Mouse (Mus musculus): ENCODE results near the gene Arid3a. TPM values are rescaled to one million over a fixed set of nuclear protein-coding genes. Genes with fewer than 3 reads are reported as not detected.
A peak's percentile ranks its signal among the peaks of the same experiment; 100 is the strongest.

Arid3a gene
- polyA plus RNA-seq, 1 experiment, result 6.7 TPM

DNA sequence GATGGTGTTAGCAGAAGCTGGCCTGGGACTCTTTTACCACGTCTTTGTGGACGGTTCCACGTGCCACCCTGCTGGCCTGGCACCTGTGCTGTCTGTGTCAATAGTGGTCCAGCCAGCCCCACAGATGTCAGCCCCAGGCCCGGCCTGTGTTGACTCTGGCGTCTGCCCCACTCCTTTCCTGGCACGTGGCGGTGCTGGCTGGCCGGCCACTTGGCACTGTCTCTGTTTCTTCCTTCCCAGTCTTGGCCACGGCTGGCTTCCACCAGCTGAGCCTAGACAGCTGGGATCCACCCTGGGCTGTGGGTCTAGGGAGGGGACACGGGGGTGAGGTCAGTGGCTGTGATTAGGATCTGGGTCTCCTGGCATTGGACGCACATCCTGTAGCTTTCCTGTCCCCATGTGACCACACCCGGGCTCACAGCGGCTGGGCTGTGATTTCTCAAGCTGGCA is 7.5 kb downstream of the Arid3a start:
- H3K4me1 ChIP-seq (ENCODE audit: control insufficient read depth, insufficient read depth, low read length), result peaks cover 51% of the 10 kb centered on the region
- peak overlapping the region; percentile 18; the same call in 1 of the 2 replicates for H3K27ac ChIP-seq (ENCODE audit: insufficient read depth, low read depth, low read length)
- DNase-seq, result peak; percentile 96
- H3K36me3 ChIP-seq (ENCODE audit: control insufficient read depth, insufficient read depth, low read length), result no peaks in the 10 kb centered on the region
- H3K4me3 ChIP-seq (ENCODE audit: insufficient read depth, low read depth, low read length), result no peak overlapping the region
- 14% methylated on average over 13 of the region's 13 CpGs for WGBS
- no peak for TF ChIP-seq POLR2A (IDR thresholded peaks at IDR 0.05; ENCODE audit: low read depth, low read length)
- no peak for TF ChIP-seq CTCF (conservative IDR thresholded peaks at IDR 0.05; ENCODE audit: insufficient read depth, insufficient read length, low read depth, low read length)
- H3K27me3 ChIP-seq (replicated peaks; ENCODE audit: control insufficient read depth, insufficient read depth, low read length), result no peaks in the 10 kb centered on the region

DNA sequence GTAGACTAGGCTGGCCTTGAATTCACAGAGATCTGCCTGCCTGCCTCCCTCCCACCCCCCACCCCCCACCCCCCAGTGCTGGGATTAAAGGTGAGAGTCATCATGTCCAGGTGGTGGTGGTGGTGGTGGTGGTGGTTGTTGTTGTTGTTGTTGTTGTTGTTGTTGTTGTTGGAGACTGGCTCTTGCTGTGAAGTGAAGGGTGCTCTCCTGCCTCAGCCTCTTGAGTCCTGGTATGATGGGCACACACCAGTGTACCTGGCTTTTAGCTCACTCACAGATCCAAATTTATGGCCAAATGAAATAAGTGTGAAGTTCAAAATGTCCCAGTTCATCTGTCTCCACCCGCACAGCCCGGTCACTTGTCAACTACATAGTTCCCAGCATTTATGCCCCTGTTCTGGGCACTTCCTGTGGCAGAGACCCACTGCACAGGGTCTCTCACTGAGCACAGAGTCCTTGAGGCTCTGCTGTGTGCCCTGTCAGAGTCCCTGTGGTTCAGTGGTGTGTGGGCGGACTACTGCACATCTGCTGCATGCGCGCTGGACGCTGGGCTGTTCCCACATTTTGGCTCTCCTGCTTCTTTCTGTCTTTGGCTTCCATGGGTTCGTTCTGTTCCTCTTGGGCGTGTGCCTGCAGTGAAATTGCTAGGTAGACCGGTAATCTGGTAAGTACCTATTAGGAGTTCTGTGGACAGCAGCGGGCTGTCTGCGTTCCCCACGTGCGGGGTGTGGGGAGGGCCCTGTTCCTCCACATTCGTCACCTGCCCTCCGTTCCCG is 8.1 kb downstream of the Arid3a start:
- Histone ChIP-seq H3K4me3 (ENCODE audit: insufficient read depth, low read depth, low read length) (no peak overlapping the region), H3K27ac (ENCODE audit: insufficient read depth, low read depth, low read length) (no peak overlapping the region), H3K36me3 (ENCODE audit: control insufficient read depth, insufficient read depth, low read length) (no peaks in the 10 kb centered on the region), H3K4me1 (ENCODE audit: control insufficient read depth, insufficient read depth, low read length) (peaks cover 56% of the 10 kb centered on the region), H3K27me3 (replicated peaks; ENCODE audit: control insufficient read depth, insufficient read depth, low read length) (no peaks in the 10 kb centered on the region)
- no peak for DNase-seq
- 81% methylated on average over 16 of the region's 16 CpGs for WGBS
- TF ChIP-seq POLR2A (IDR thresholded peaks at IDR 0.05; ENCODE audit: low read depth, low read length) (no peak), CTCF (conservative IDR thresholded peaks at IDR 0.05; ENCODE audit: insufficient read depth, insufficient read length, low read depth, low read length) (no peak)

DNA sequence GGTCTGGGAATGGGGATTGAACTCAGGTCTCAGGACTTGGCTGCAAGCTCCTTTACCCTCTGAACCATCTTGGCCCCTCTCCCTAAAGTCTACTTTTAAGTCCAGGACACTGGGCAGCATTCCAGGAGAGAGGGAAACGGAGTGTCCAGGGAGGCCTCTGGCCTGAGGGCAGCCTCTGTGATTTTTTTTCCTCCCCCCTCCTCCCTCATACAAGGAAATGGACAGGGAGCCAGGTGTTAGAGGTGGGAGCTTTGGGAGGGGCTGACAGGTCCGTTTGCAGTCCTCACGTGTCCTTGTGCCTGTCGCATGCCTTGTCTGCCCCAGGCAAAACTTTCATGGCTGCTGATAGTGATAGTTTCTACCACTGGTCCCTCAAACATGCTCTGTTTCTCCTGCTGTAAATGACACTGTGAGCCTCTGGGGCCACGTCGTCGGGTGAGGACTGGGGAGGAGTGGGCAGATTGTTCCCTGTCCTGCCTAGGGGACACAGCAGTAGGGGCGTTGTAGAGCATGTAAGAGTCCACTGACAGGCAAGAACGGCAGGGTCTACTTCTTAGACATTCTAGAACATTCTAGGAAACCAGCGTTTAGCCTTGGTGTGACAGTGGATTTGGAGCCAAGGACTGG is 9.6 kb downstream of the Arid3a start:
- 8% methylated on average over 10 of the region's 10 CpGs for WGBS
- TF ChIP-seq POLR2A (IDR thresholded peaks at IDR 0.05; ENCODE audit: low read depth, low read length), result no peak
- Histone ChIP-seq H3K27me3 (replicated peaks; ENCODE audit: control insufficient read depth, insufficient read depth, low read length) (no peaks in the 10 kb centered on the region), H3K27ac (ENCODE audit: insufficient read depth, low read depth, low read length) (peak overlapping the region; percentile 76), H3K36me3 (ENCODE audit: control insufficient read depth, insufficient read depth, low read length) (no peaks in the 10 kb centered on the region), H3K4me3 (ENCODE audit: insufficient read depth, low read depth, low read length) (no peak overlapping the region), H3K4me1 (ENCODE audit: control insufficient read depth, insufficient read depth, low read length) (peaks cover 62% of the 10 kb centered on the region)
- peak; percentile 91 for DNase-seq

DNA sequence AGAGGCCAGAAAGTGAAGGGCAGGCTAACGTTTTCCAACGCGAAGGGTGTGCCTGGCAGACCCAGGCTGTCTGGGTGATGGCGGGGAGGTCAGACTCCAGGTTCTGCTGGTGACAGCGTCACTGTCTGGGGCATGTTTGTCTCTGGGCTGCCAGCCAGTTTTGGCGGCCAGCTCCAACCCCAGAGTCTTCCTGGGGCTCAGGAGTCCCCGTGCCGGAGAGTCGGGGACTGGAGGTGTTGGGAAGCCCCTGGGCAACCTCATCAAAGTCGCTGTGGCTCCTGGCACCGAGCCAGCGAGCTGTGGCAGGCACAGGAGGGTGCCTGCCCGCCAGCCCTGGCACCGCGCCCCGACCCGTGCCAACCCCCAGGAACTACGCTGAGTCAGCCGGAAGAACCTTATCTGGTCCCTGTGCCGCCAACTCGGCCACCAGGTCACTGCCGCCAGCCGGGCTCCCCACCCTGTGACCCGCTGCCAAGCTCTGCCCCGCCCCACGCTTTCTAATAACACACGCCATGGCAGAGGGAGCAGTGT is 10.1 kb downstream of the Arid3a start:
- DNase-seq, result peak; percentile 89
- TF ChIP-seq CTCF (conservative IDR thresholded peaks at IDR 0.05; ENCODE audit: insufficient read depth, insufficient read length, low read depth, low read length), result no peak
- TF ChIP-seq POLR2A (IDR thresholded peaks at IDR 0.05; ENCODE audit: low read depth, low read length), result no peak
- H3K4me1 ChIP-seq (ENCODE audit: control insufficient read depth, insufficient read depth, low read length), result peaks cover 62% of the 10 kb centered on the region
- no peaks in the 10 kb centered on the region for H3K36me3 ChIP-seq (ENCODE audit: control insufficient read depth, insufficient read depth, low read length)
- peak overlapping the region; percentile 76 for H3K27ac ChIP-seq (ENCODE audit: insufficient read depth, low read depth, low read length)
- WGBS, result 12% methylated on average over 27 of the region's 27 CpGs
- no peaks in the 10 kb centered on the region for H3K27me3 ChIP-seq (replicated peaks; ENCODE audit: control insufficient read depth, insufficient read depth, low read length)
- no peak overlapping the region for H3K4me3 ChIP-seq (ENCODE audit: insufficient read depth, low read depth, low read length)

DNA sequence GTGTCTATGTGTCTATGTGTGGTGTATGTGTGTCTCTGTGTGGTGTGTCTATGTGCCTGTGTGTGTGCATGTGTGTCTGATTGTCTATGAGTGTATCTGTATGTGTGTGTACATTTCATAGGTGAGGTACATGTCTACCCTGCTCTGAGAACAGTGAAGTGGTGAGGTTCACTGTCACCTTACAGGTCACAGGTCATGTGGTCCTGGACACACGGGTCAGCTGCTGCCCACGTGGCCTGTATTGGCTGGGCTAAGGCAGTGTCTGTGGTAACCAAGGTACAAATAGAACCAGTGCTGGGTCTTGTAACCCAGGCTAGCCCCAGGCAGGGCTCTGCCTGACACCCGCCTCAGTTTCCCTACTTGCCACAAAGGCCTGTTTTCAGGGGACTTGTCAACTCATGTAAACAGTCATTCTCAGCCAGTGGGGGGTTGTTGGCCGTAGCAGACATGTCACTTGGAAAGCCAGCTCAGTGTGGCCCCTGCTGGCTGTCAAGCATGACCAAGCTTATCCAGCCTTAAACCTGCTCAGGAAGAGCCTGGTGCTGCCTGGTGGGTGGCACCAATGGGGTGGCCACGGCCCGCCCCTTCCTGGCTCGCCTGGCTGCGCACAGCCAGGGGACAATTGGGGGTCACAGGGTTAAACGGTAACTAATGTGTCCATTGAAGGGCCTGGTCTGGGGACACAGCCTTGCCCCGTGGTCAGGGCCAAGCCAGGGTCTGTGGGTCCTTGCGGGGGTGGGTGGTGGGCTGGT is 11.1 kb downstream of the Arid3a start:
- Histone ChIP-seq H3K27ac (ENCODE audit: insufficient read depth, low read depth, low read length) (peak overlapping the region; percentile 52; the same call in 1 of the 2 replicates), H3K4me3 (ENCODE audit: insufficient read depth, low read depth, low read length) (no peak overlapping the region), H3K27me3 (replicated peaks; ENCODE audit: control insufficient read depth, insufficient read depth, low read length) (no peaks in the 10 kb centered on the region), H3K36me3 (ENCODE audit: control insufficient read depth, insufficient read depth, low read length) (no peaks in the 10 kb centered on the region), H3K4me1 (ENCODE audit: control insufficient read depth, insufficient read depth, low read length) (peaks cover 62% of the 10 kb centered on the region)
- no peak for TF ChIP-seq POLR2A (IDR thresholded peaks at IDR 0.05; ENCODE audit: low read depth, low read length)
- TF ChIP-seq CTCF (conservative IDR thresholded peaks at IDR 0.05; ENCODE audit: insufficient read depth, insufficient read length, low read depth, low read length), result no peak
- WGBS, result 41% methylated on average over 11 of the region's 11 CpGs
- DNase-seq, result peak; percentile 79

DNA sequence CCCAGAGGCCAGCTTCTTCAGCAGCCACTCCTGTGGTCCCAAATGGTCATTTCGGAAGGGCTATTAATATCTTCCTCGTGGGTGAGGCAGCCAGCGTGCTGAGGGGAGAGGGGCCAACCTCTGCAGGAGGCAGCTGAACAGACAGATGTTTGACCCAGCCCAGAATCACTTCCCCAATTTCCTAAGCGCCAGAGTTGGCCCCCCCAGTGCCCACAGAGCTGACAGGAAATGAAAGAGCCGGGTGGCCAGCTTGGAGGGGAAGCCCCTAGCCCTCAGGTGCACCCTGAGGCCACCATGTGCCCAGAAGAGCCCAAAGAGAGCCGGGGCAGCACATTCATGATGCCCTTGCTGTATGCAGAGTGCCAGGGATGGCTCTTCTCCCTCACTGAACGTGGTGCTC is 13.9 kb downstream of the Arid3a start:
- H3K27me3 ChIP-seq (replicated peaks; ENCODE audit: control insufficient read depth, insufficient read depth, low read length), result no peaks in the 10 kb centered on the region
- H3K27ac ChIP-seq (ENCODE audit: insufficient read depth, low read depth, low read length), result no peak overlapping the region
- 50% methylated on average over 7 of the region's 7 CpGs for WGBS
- no peak for DNase-seq
- H3K4me1 ChIP-seq (ENCODE audit: control insufficient read depth, insufficient read depth, low read length), result peaks cover 51% of the 10 kb centered on the region
- H3K36me3 ChIP-seq (ENCODE audit: control insufficient read depth, insufficient read depth, low read length), result no peaks in the 10 kb centered on the region
- H3K4me3 ChIP-seq (ENCODE audit: insufficient read depth, low read depth, low read length), result no peak overlapping the region
- TF ChIP-seq POLR2A (IDR thresholded peaks at IDR 0.05; ENCODE audit: low read depth, low read length), result no peak
- no peak for TF ChIP-seq CTCF (conservative IDR thresholded peaks at IDR 0.05; ENCODE audit: insufficient read depth, insufficient read length, low read depth, low read length)
